11 mouse cellular contexts compared by ENCODE assay signal in genomic region chr16:17271124-17271523, GRCm38 (mm10). TPM values are rescaled to one million over a fixed set of nuclear protein-coding genes. Genes with fewer than 3 reads are reported as not detected.
DNase-seq lines count a peak whose midpoint lies in the region; ATAC-seq and TF ChIP-seq lines count a peak whose summit lies in the region.
"Had no signal": no experiment of that assay in that cellular context is flagged by ENCODE, and none has a peak within 500 bp of the region (broad histone marks: within the 10 kb centered on the region; RNA-seq: fewer than 3 reads in every experiment).

No protein-coding gene starts in this region.

- H3K9ac ChIP-seq in heart, postnatal 0 days (replicated peaks; ENCODE audit: low read depth, low read length), result no peak overlapping the region
- H3K9ac ChIP-seq in heart, embryonic 12.5 days, result no peak overlapping the region
- no peak overlapping the region for H3K9ac ChIP-seq in forebrain, embryonic 11.5 days (ENCODE audit: low read length)
- H3K9ac ChIP-seq: heart, embryonic 15.5 days; stomach, embryonic 15.5 days had no signal

- WGBS in heart, postnatal 0 days, result 67% methylated on average over 4 of the region's 4 CpGs
- WGBS in heart, embryonic 12.5 days, result 61% methylated on average over 4 of the region's 4 CpGs
- 75% methylated on average over 4 of the region's 4 CpGs for WGBS in forebrain, embryonic 11.5 days

- DNase-seq in heart, postnatal 0 days (ENCODE audit: low spot score), result no peak
- DNase-seq in 416B (ENCODE audit: low read depth), result peak; percentile 70
- peak; percentile 34 for DNase-seq in WW6 (ENCODE audit: low read depth, low spot score)
- DNase-seq in kidney, adult 9 months, result peak; percentile 76
- DNase-seq in thymus, postnatal 4 days, result peak; percentile 67
- no peak for DNase-seq in right cerebral cortex, postnatal 10 days (ENCODE audit: low spot score in 2 of 2)
- DNase-seq in forebrain, embryonic 11.5 days (ENCODE audit: low spot score), result no peak

- H3K9me3 ChIP-seq in heart, postnatal 0 days (replicated peaks; ENCODE audit: control insufficient read depth, low read length), result 0 out of 2 replicates have a peak, but pooled peaks cover 6% of the 10 kb centered on the region
- H3K9me3 ChIP-seq in heart, embryonic 12.5 days (replicated peaks), result peaks cover 7% of the 10 kb centered on the region
- H3K9me3 ChIP-seq in forebrain, embryonic 11.5 days (ENCODE audit: control insufficient read depth, low read length), result peaks cover 3% of the 10 kb centered on the region; the same call in 1 of the 2 replicates
- H3K9me3 ChIP-seq: stomach, embryonic 15.5 days had no signal

- no peaks in the 10 kb centered on the region for H3K4me1 ChIP-seq in heart, postnatal 0 days (ENCODE audit: control insufficient read depth, insufficient read depth)
- 0 out of 2 replicates have a peak, but pooled peaks cover 6% of the 10 kb centered on the region for H3K4me1 ChIP-seq in heart, embryonic 12.5 days (replicated peaks)
- no peaks in the 10 kb centered on the region for H3K4me1 ChIP-seq in forebrain, embryonic 11.5 days (replicated peaks; ENCODE audit: control insufficient read depth, insufficient read depth, low read length)
- H3K4me1 ChIP-seq: heart, embryonic 15.5 days; stomach, embryonic 15.5 days had no signal

- ATAC-seq in heart, postnatal 0 days (ENCODE audit: insufficient read depth, low read depth), result no peak
- ATAC-seq in heart, embryonic 12.5 days (ENCODE audit: insufficient number of reproducible peaks, low FRiP score), result no peak
- ATAC-seq in forebrain, embryonic 11.5 days (replicated peaks; ENCODE audit: low FRiP score), result no peak

- no peak overlapping the region for H3K4me3 ChIP-seq in heart, postnatal 0 days (ENCODE audit: low read depth, low read length)
- no peak overlapping the region for H3K4me3 ChIP-seq in heart, embryonic 12.5 days
- no peak overlapping the region for H3K4me3 ChIP-seq in forebrain, embryonic 11.5 days (ENCODE audit: low read depth, low read length)
- H3K4me3 ChIP-seq: heart, embryonic 15.5 days; stomach, embryonic 15.5 days had no signal

- no peak overlapping the region for H3K27ac ChIP-seq in heart, postnatal 0 days (ENCODE audit: low read depth)
- H3K27ac ChIP-seq in heart, embryonic 12.5 days (ENCODE audit: poor library complexity, severe bottlenecking), result no peak overlapping the region
- H3K27ac ChIP-seq in forebrain, embryonic 11.5 days (ENCODE audit: low read depth, low read length), result no peak overlapping the region
- H3K27ac ChIP-seq: heart, embryonic 15.5 days; macrophage; stomach, embryonic 15.5 days had no signal

- peak; percentile 51 for TF ChIP-seq CTCF in heart, postnatal 0 days (IDR thresholded peaks at IDR 0.05; ENCODE audit: low read depth)

- no peaks in the 10 kb centered on the region for H3K27me3 ChIP-seq in heart, postnatal 0 days (ENCODE audit: control insufficient read depth, insufficient read depth, low read length)
- H3K27me3 ChIP-seq in heart, embryonic 12.5 days (replicated peaks), result no peaks in the 10 kb centered on the region
- no peaks in the 10 kb centered on the region for H3K27me3 ChIP-seq in forebrain, embryonic 11.5 days (ENCODE audit: control insufficient read depth, insufficient read depth, low read length)
- H3K27me3 ChIP-seq: heart, embryonic 15.5 days; stomach, embryonic 15.5 days had no signal

- H3K4me2 ChIP-seq in heart, postnatal 0 days (ENCODE audit: low read depth, low read length), result no peak overlapping the region
- H3K4me2 ChIP-seq in heart, embryonic 12.5 days, result no peak overlapping the region
- no peak overlapping the region for H3K4me2 ChIP-seq in forebrain, embryonic 11.5 days (ENCODE audit: low read depth, low read length, severe bottlenecking)
- H3K4me2 ChIP-seq: heart, embryonic 15.5 days; stomach, embryonic 15.5 days had no signal

- no peaks in the 10 kb centered on the region for H3K36me3 ChIP-seq in heart, postnatal 0 days (replicated peaks; ENCODE audit: control insufficient read depth, insufficient read depth, low read length)
- H3K36me3 ChIP-seq in heart, embryonic 12.5 days, result peaks cover 3% of the 10 kb centered on the region; the same call in 1 of the 2 replicates
- no peaks in the 10 kb centered on the region for H3K36me3 ChIP-seq in forebrain, embryonic 11.5 days (ENCODE audit: control insufficient read depth, insufficient read depth, low read length)
- H3K36me3 ChIP-seq: heart, embryonic 15.5 days; stomach, embryonic 15.5 days had no signal

- no peak for TF ChIP-seq EP300 in heart, postnatal 0 days (IDR thresholded peaks at IDR 0.05; ENCODE audit: low read depth)

RNA-seq across cellular contexts. Expression of gene Tmem191c, which starts 4.8 kb away (rescaled TPM):
- 10.8 and 12.7 TPM in 2 replicates for total RNA-seq in heart, postnatal 0 days (2014; rRNA removed; ENCODE audit: low replicate concordance)
- polyA plus RNA-seq in heart, postnatal 0 days (2015; fragmentation: Nextera tagmentation; extraction: Ambion mirVana), result 8.0 and 9.1 TPM in 2 replicates
- polyA plus RNA-seq in heart, embryonic 12.5 days (2016; fragmentation: Nextera tagmentation; extraction: Ambion mirVana), result 8.3 and 9.0 TPM in 2 replicates
- 7.7 and 10.5 TPM in 2 replicates for polyA plus RNA-seq in forebrain, embryonic 11.5 days (2014; fragmentation: Nextera tagmentation; extraction: Ambion mirVana)

RNA-seq across cellular contexts. Expression of gene Hic2, which starts 37.8 kb away (rescaled TPM):
- total RNA-seq in heart, postnatal 0 days (2014; rRNA removed; ENCODE audit: low replicate concordance), result 8.0 and 14.7 TPM in 2 replicates
- polyA plus RNA-seq in heart, postnatal 0 days (2015; fragmentation: Nextera tagmentation; extraction: Ambion mirVana), result 2.9 and 3.0 TPM in 2 replicates
- polyA plus RNA-seq in heart, embryonic 12.5 days (2016; fragmentation: Nextera tagmentation; extraction: Ambion mirVana), result 6.5 and 7.0 TPM in 2 replicates
- polyA plus RNA-seq in forebrain, embryonic 11.5 days (2014; fragmentation: Nextera tagmentation; extraction: Ambion mirVana), result 10.7 and 11.3 TPM in 2 replicates

Comparison
In these comparisons a context has a peak if more than half of its experiments do, and no peak if none do; other contexts are left out.
1. DNase-seq: peak in 416B (single experiment), WW6 (single experiment), kidney, adult 9 months (single experiment) and thymus, postnatal 4 days (single experiment); none in heart, postnatal 0 days (single experiment), right cerebral cortex, postnatal 10 days (0 of 2) and forebrain, embryonic 11.5 days (single experiment).